Mouse (Mus musculus) heart, adult 8-10 months (tissue): ENCODE results near the gene Nek4. TPM values are rescaled to one million over a fixed set of nuclear protein-coding genes. Genes with fewer than 3 reads are reported as not detected.
A peak's percentile ranks its signal among the peaks of the same experiment; 100 is the strongest.

Experiments used
- DNase-seq: peaks from one replicate; pipeline ENCODE4 v3.0.0; 2022; ENCODE audit warnings: low spot score
- total RNA-seq, 4 experiments: library from RNA; stranded (reverse); gene quantifications; 2 replicates each; pipeline ENCODE4 v1.2.4; 2022

Nek4 gene
- 1 to 10 TPM; 4.7 to 6.3 (median 5.3) TPM for total RNA-seq

GRCm38 (mm10) chr14:30951154-30951825, at the start of gene Nek4:
Gene Nek4 (plus strand): TSS chr14:30951377.
- DNase-seq = peak; percentile 98

- no peak for DNase-seq
Measured at GRCm38 (mm10) chr14:30902628-30903027, 48.5 kb upstream of the Nek4 start.

GRCm38 (mm10) chr14:30903036-30903435, 48.1 kb upstream of the Nek4 start:
- no peak for DNase-seq

- DNase-seq = no peak
Measured at GRCm38 (mm10) chr14:30904307-30904706, 46.9 kb upstream of the Nek4 start.

- DNase-seq = no peak
Measured at GRCm38 (mm10) chr14:30906001-30906400, 45.2 kb upstream of the Nek4 start.

GRCm38 (mm10) chr14:30907814-30908265, 43.3 kb upstream of the Nek4 start:
- DNase-seq = no peak

GRCm38 (mm10) chr14:30911141-30911540, 40.0 kb upstream of the Nek4 start:
- DNase-seq = no peak

- no peak for DNase-seq
Measured at GRCm38 (mm10) chr14:30912641-30913040, 38.5 kb upstream of the Nek4 start.

GRCm38 (mm10) chr14:30913404-30913803, 37.8 kb upstream of the Nek4 start:
- DNase-seq = no peak

GRCm38 (mm10) chr14:30916516-30916915, 34.7 kb upstream of the Nek4 start:
- no peak for DNase-seq

GRCm38 (mm10) chr14:30922053-30922670, 29.0 kb upstream of the Nek4 start:
- DNase-seq = no peak

GRCm38 (mm10) chr14:30923375-30924105, 27.6 kb upstream of the Nek4 start, which contains the start of gene Itih3:
Gene Itih3 (minus strand): TSS chr14:30923760.
- no peak for DNase-seq

GRCm38 (mm10) chr14:30925492-30925891, 25.7 kb upstream of the Nek4 start:
- no peak for DNase-seq

- DNase-seq = no peak
Measured at GRCm38 (mm10) chr14:30930386-30930785, 20.8 kb upstream of the Nek4 start.

- no peak for DNase-seq
Measured at GRCm38 (mm10) chr14:30933351-30933750, 17.8 kb upstream of the Nek4 start.

GRCm38 (mm10) chr14:30942254-30942653, 8.9 kb upstream of the Nek4 start:
- no peak for DNase-seq

GRCm38 (mm10) chr14:30943038-30943437, 8.1 kb upstream of the Nek4 start, which contains the start of gene Itih1:
Gene Itih1 (minus strand): TSS chr14:30943289.
- DNase-seq = no peak

GRCm38 (mm10) chr14:30943860-30944674, 7.1 kb upstream of the Nek4 start:
- peak; percentile 61 for DNase-seq

GRCm38 (mm10) chr14:30944745-30945144, 6.4 kb upstream of the Nek4 start:
- no peak for DNase-seq

GRCm38 (mm10) chr14:30949986-30950385, 1.2 kb upstream of the Nek4 start:
- DNase-seq = no peak

- no peak for DNase-seq
Measured at GRCm38 (mm10) chr14:30958517-30958916, 7.3 kb downstream of the Nek4 start.

- DNase-seq = no peak
Measured at GRCm38 (mm10) chr14:30959031-30959430, 7.9 kb downstream of the Nek4 start.
